Comparison of ENCODE assay signal across 8 mouse cellular contexts in the genomic region with DNA sequence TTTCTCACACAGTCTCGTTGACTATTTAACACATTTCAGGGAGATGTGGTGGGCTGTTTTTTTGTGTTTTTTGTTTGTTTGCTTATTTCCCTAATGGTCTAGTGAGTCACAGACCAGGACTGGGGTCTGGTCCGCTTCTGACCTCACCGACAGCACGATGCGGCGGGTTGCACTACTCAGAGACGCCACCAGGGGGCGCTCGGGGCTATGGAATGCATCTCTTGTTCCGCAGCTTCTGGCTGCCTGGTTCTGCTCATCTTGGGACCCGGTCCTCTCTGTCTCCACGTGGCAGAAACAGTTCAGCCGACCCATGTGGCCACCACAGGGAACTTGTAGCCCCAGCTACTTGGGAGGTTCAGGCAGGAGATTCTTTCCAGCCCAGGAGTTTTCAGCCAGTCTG. TPM values are rescaled to one million over a fixed set of nuclear protein-coding genes. Genes with fewer than 3 reads are reported as not detected.
DNase-seq lines count a peak whose midpoint lies in the region; ATAC-seq and TF ChIP-seq lines count a peak whose summit lies in the region.

No protein-coding gene starts in this region.

- WGBS in embryonic facial prominence, embryonic 10.5 days = under 1% methylated on average over 13 of the region's 13 CpGs
- WGBS in kidney, embryonic 15.5 days = 2% methylated on average over 13 of the region's 13 CpGs
- 2% methylated on average over 13 of the region's 13 CpGs for WGBS in liver, embryonic 13.5 days (ENCODE audit: insufficient replicate concordance)
- 2% methylated on average over 13 of the region's 13 CpGs for WGBS in olfactory bulb, adult 2 months

- no peak overlapping the region; the same call in 1 of the 2 replicates for H3K27ac ChIP-seq in embryonic facial prominence, embryonic 10.5 days (replicated peaks)
- H3K27ac ChIP-seq in kidney, embryonic 15.5 days = no peak overlapping the region
- H3K27ac ChIP-seq in liver, embryonic 13.5 days = no peak overlapping the region
- no peak overlapping the region for H3K27ac ChIP-seq in olfactory bulb, adult 2 months (ENCODE audit: insufficient read depth, low read depth, low read length)

- peak; percentile 46 for ATAC-seq in CD4-positive, CD25-positive, alpha-beta regulatory T cell, adult 4 months
- 0 out of 2 replicates have a peak, but pooled peaks have one; percentile 17 for ATAC-seq in kidney, embryonic 15.5 days (replicated peaks; ENCODE audit: low FRiP score)
- ATAC-seq in liver, embryonic 13.5 days (ENCODE audit: low read depth) = no peak

- H3K9ac ChIP-seq in kidney, embryonic 15.5 days = no peak overlapping the region
- no peak overlapping the region for H3K9ac ChIP-seq in liver, embryonic 13.5 days

- peaks cover 13% of the 10 kb centered on the region for H3K4me1 ChIP-seq in embryonic facial prominence, embryonic 10.5 days
- H3K4me1 ChIP-seq in kidney, embryonic 15.5 days = peaks cover 10% of the 10 kb centered on the region
- H3K4me1 ChIP-seq in liver, embryonic 13.5 days (replicated peaks) = peaks cover 13% of the 10 kb centered on the region
- H3K4me1 ChIP-seq in olfactory bulb, adult 2 months (ENCODE audit: control insufficient read depth, insufficient read depth, low read length) = peaks cover 11% of the 10 kb centered on the region

- peaks cover 16% of the 10 kb centered on the region for H3K27me3 ChIP-seq in embryonic facial prominence, embryonic 10.5 days (replicated peaks; ENCODE audit: low read depth, poor library complexity, severe bottlenecking)
- H3K27me3 ChIP-seq in kidney, embryonic 15.5 days = 0 out of 2 replicates have a peak, but pooled peaks cover 6% of the 10 kb centered on the region
- peaks cover 16% of the 10 kb centered on the region for H3K27me3 ChIP-seq in liver, embryonic 13.5 days

- no peaks in the 10 kb centered on the region for H3K9me3 ChIP-seq in embryonic facial prominence, embryonic 10.5 days
- no peaks in the 10 kb centered on the region for H3K9me3 ChIP-seq in kidney, embryonic 15.5 days (replicated peaks)
- H3K9me3 ChIP-seq in liver, embryonic 13.5 days (replicated peaks) = no peaks in the 10 kb centered on the region

- no peak overlapping the region for H3K4me3 ChIP-seq in embryonic facial prominence, embryonic 10.5 days
- no peak overlapping the region for H3K4me3 ChIP-seq in kidney, embryonic 15.5 days (replicated peaks)
- no peak overlapping the region for H3K4me3 ChIP-seq in liver, embryonic 13.5 days (replicated peaks)
- H3K4me3 ChIP-seq in olfactory bulb, adult 2 months (ENCODE audit: insufficient read depth, low read depth, low read length) = no peak overlapping the region

- H3K36me3 ChIP-seq in embryonic facial prominence, embryonic 10.5 days (replicated peaks) = no peaks in the 10 kb centered on the region
- H3K36me3 ChIP-seq in kidney, embryonic 15.5 days = no peaks in the 10 kb centered on the region
- no peaks in the 10 kb centered on the region for H3K36me3 ChIP-seq in liver, embryonic 13.5 days

- peak; percentile 97 for TF ChIP-seq CTCF in olfactory bulb, adult 2 months (IDR thresholded peaks at IDR 0.05; ENCODE audit: insufficient read depth, low read depth, low read length)

- H3K4me2 ChIP-seq in kidney, embryonic 15.5 days = no peak overlapping the region
- no peak overlapping the region for H3K4me2 ChIP-seq in liver, embryonic 13.5 days

- peak; percentile 90 for DNase-seq in adrenal gland, postnatal 14 days
- peak; percentile 93 for DNase-seq in embryonic facial prominence, embryonic 10.5 days (ENCODE audit: low spot score)
- DNase-seq in heart, adult 9 months (ENCODE audit: low spot score in 2 of 2) = peak; percentile 47 to 75
- DNase-seq in liver, embryonic 13.5 days = peak; percentile 68
- DNase-seq in thymus, postnatal 10 days (ENCODE audit: low spot score in 2 of 2) = peak; percentile 43 to 80

- no peak for TF ChIP-seq POLR2A in olfactory bulb, adult 2 months (IDR thresholded peaks at IDR 0.05; ENCODE audit: insufficient read depth, low read depth, low read length)

RNA-seq across cellular contexts. Expression of gene Sec14l1, which starts 42.8 kb away (rescaled TPM):
- 10 to 100 TPM; 11.9 to 18.9 TPM for polyA plus RNA-seq in CD4-positive, CD25-positive, alpha-beta regulatory T cell, adult 4 months (2017; shearing (Covaris generic))
- 119 TPM in 2 replicates for total RNA-seq in adrenal gland, postnatal 14 days (2021)
- 50.6 and 51.8 TPM in 2 replicates for polyA plus RNA-seq in embryonic facial prominence, embryonic 10.5 days (2016; fragmentation: Nextera tagmentation; extraction: Ambion mirVana)
- 66.5 and 69.0 TPM in 2 replicates for polyA plus RNA-seq in kidney, embryonic 15.5 days (2015; fragmentation: Nextera tagmentation; extraction: Ambion mirVana)
- 19.7 and 23.2 TPM in 2 replicates for polyA plus RNA-seq in liver, embryonic 13.5 days (2015; fragmentation: Nextera tagmentation; extraction: Ambion mirVana)
- polyA plus RNA-seq in olfactory bulb, adult 2 months (2012; ENCODE audit: insufficient read depth, insufficient read length, low replicate concordance, missing spikeins) = not detected in 2 replicates
